Mouse (Mus musculus) kidney, embryonic 16.5 days (tissue): Measurements from ENCODE around the gene Cebpb. TPM values are rescaled to one million over a fixed set of nuclear protein-coding genes. Genes with fewer than 3 reads are reported as not detected.
A peak's percentile ranks its signal among the peaks of the same experiment; 100 is the strongest.

Source experiments
- ATAC-seq: fragments of 200-750 bp; cut with Nextera tagmentation; 2 replicates; pipeline ENCODE4 v1.8.0; 2017; ENCODE audit warnings: moderate TSS enrichment; ENCODE audit not compliant: low FRiP score, low TSS enrichment
- H3K27ac ChIP-seq: fragments of 300-500 bp; sonication (generic); 2 replicates; pipeline ENCODE4 v1.5.1; 2014; ENCODE audit warnings: low read length
- H3K27me3 ChIP-seq: fragments of 300-500 bp; sonication (generic); 2 replicates; pipeline ENCODE4 v1.6.1; 2014; ENCODE audit warnings: low read length, control low read depth, mixed read lengths; ENCODE audit not compliant: insufficient read depth
- H3K36me3 ChIP-seq: fragments of 300-500 bp; sonication (generic); 2 replicates; pipeline ENCODE4 v1.6.1; 2014; ENCODE audit warnings: low read length, control low read depth, mixed read lengths; ENCODE audit not compliant: insufficient read depth
- H3K4me1 ChIP-seq: fragments of 300-500 bp; sonication (generic); 2 replicates; pipeline ENCODE4 v1.6.1; 2014; ENCODE audit warnings: low read length, control low read depth, mixed read lengths; ENCODE audit not compliant: insufficient read depth
- H3K4me2 ChIP-seq: fragments of 300-500 bp; sonication (generic); replicated peaks from 2 replicates; pipeline ENCODE4 v1.6.1; 2014; ENCODE audit warnings: low read depth, low read length
- H3K4me3 ChIP-seq: fragments of 300-500 bp; sonication (generic); 2 replicates; pipeline ENCODE4 v1.5.1; 2014; ENCODE audit warnings: mild to moderate bottlenecking, low read length
- H3K9ac ChIP-seq: fragments of 300-500 bp; sonication (generic); replicated peaks from 2 replicates; pipeline ENCODE4 v1.6.1; 2014; ENCODE audit warnings: low read length
- H3K9me3 ChIP-seq: fragments of 300-500 bp; sonication (generic); 2 replicates; pipeline ENCODE4 v1.6.1; 2016; ENCODE audit warnings: low read length, control low read depth
- WGBS: fragments of 180-500 bp; shearing (Covaris S2); extraction: QIAGEN DNeasy Blood & Tissue Kit; methylation state at CpG from one replicate; pipeline ENCODE4 v1.1.7; 2014; 5-methylcytosine and 5-hydroxymethylcytosine counted together
- polyA plus RNA-seq: library from polyadenylated mRNA; unstranded; fragments of >200 nt; fragmentation: Nextera tagmentation; extraction: Ambion mirVana; gene quantifications from 2 replicates; pipeline ENCODE4 v1.2.1, GENCODE M21; 2015

The Cebpb gene
- polyA plus RNA-seq, 1 experiment from 2014 or later = 0.34 TPM

DNA sequence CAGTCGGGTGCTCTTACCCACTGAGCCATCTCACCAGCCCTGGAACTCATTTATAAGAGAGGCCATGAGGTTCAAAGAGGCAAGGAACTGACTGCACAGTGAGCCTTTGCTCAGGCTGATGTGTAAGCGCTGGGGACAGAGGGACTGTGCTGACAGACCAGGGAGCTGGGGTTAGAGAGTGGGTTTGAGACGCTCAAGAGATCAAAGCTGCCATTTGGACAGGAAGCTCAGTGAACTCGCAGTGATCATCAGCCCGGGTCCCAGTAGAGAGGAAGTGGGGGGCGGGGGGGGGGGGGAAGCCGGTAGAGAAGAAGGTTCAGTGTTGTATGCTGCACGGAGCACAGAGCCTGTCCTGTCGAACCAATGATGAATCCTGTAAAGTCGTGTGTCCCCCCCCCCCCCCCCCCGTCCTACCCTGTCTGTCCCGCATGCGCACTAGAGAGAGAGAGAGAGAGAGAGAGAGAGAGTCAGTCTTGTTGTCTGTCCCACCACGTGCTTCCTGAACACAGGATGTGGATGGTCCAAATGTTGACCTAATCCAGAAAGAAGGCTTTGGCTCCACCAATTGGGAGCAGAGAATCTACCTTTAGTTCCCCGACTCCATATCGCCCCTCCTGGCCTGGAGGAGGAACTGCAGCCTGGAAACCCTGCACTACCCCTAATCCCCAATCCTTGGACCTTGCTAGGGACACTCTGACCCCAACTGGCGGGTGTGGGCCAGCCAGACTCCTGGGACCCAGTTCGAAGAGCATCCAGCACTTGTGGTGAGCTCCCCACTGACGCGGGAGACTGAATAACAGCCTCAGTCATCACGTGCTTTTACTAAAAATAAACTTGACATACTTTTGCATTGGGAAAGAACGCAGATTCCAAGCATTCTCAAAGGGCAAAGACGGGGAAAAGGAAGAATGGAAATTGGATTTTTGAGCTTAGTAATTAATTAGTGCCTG is 24.4 kb downstream of the Cebpb start:
- Histone ChIP-seq H3K9me3 (no peaks in the 10 kb centered on the region), H3K27ac (peak overlapping the region; percentile 58), H3K4me3 (no peak overlapping the region), H3K9ac (no peak overlapping the region), H3K36me3 (no peaks in the 10 kb centered on the region), H3K27me3 (no peaks in the 10 kb centered on the region), H3K4me1 (peaks cover 24% of the 10 kb centered on the region), H3K4me2 (no peak overlapping the region)
- WGBS = 47% methylated on average over 19 of the region's 23 CpGs
- peak; percentile 77 for ATAC-seq

- Histone ChIP-seq H3K27me3 (no peaks in the 10 kb centered on the region), H3K27ac (no peak overlapping the region), H3K36me3 (no peaks in the 10 kb centered on the region), H3K4me1 (peaks cover 19% of the 10 kb centered on the region), H3K9ac (no peak overlapping the region), H3K9me3 (no peaks in the 10 kb centered on the region), H3K4me2 (no peak overlapping the region), H3K4me3 (no peak overlapping the region)
- WGBS = 87% methylated on average over 6 of the region's 6 CpGs
- no peak for ATAC-seq
Measured at GRCm38 (mm10) chr2:167714298-167714697, 25.6 kb downstream of the Cebpb start.

GRCm38 (mm10) chr2:167715008-167715407 is 26.3 kb downstream of the Cebpb start:
- H3K9me3 ChIP-seq = no peaks in the 10 kb centered on the region
- WGBS = 65% methylated on average over 6 of the region's 6 CpGs
- H3K4me3 ChIP-seq = no peak overlapping the region
- 0 out of 2 replicates have a peak overlapping the region, but pooled peaks have one; percentile 8 for H3K9ac ChIP-seq
- H3K4me1 ChIP-seq = peaks cover 18% of the 10 kb centered on the region
- H3K27me3 ChIP-seq = no peaks in the 10 kb centered on the region
- no peak for ATAC-seq
- H3K27ac ChIP-seq = no peak overlapping the region
- no peak overlapping the region for H3K4me2 ChIP-seq
- no peaks in the 10 kb centered on the region for H3K36me3 ChIP-seq

DNA sequence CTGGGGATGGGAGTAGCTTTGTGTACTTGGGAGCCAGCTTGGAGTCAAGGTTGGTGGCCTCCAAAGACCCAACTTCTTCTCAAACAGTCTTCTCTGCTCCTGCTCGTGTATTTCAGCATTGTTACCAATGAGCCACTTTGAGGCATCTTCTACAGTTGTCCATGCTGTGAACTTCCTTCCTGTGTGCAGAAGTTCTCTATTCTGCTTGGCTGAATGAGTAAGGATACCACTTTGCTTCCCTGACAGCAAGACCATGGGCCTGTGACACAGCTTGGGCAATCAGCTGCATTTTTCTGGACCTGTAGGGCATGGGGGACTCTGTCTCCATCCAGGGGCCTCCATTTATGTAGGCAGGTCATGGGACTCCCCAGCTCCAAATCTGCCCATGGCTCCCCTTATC is 28.5 kb downstream of the Cebpb start:
- H3K27ac ChIP-seq = no peak overlapping the region
- H3K9me3 ChIP-seq = no peaks in the 10 kb centered on the region
- H3K27me3 ChIP-seq = no peaks in the 10 kb centered on the region
- H3K4me2 ChIP-seq = no peak overlapping the region
- peaks cover 22% of the 10 kb centered on the region for H3K4me1 ChIP-seq
- no peak overlapping the region for H3K9ac ChIP-seq
- H3K36me3 ChIP-seq = no peaks in the 10 kb centered on the region
- WGBS = 59% methylated on average over 1 of the region's 1 CpGs
- ATAC-seq = no peak
- no peak overlapping the region for H3K4me3 ChIP-seq

- Histone ChIP-seq H3K9ac (no peak overlapping the region), H3K4me3 (no peak overlapping the region), H3K9me3 (no peaks in the 10 kb centered on the region), H3K4me2 (no peak overlapping the region), H3K27me3 (no peaks in the 10 kb centered on the region), H3K36me3 (no peaks in the 10 kb centered on the region), H3K4me1 (peaks cover 11% of the 10 kb centered on the region; the same call in 1 of the 2 replicates), H3K27ac (no peak overlapping the region)
- 87% methylated on average over 4 of the region's 4 CpGs for WGBS
- ATAC-seq = no peak
Measured at GRCm38 (mm10) chr2:167719520-167719919, 30.8 kb downstream of the Cebpb start.

GRCm38 (mm10) chr2:167721159-167721882 is 32.6 kb downstream of the Cebpb start:
- Histone ChIP-seq H3K36me3 (no peaks in the 10 kb centered on the region), H3K9me3 (no peaks in the 10 kb centered on the region), H3K9ac (no peak overlapping the region), H3K27ac (peak overlapping the region; percentile 22; the same call in 1 of the 2 replicates), H3K4me2 (no peak overlapping the region), H3K4me1 (peaks cover 8% of the 10 kb centered on the region; the same call in 1 of the 2 replicates), H3K27me3 (no peaks in the 10 kb centered on the region), H3K4me3 (no peak overlapping the region)
- no peak for ATAC-seq
- 72% methylated on average over 11 of the region's 11 CpGs for WGBS

DNA sequence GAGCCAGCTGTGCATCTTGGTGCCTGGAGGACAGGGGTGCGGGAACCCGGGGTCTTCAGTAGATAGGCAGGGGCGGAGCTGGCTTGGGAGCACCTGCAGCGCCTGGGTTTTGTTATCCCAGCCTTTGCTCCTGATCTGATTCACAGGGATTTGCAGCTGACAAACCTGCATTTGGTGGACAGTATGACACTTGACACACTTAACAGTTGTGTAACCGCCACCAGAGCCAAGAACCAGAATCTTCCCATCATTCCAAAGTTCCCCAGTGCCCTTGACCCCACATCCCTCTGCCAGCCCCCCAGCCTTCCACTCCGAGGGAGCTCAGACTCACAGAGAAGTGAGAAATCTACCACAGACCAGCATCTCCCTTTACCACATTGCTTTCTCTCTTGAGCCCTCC is 33.8 kb downstream of the Cebpb start:
- Histone ChIP-seq H3K27ac (no peak overlapping the region), H3K27me3 (no peaks in the 10 kb centered on the region), H3K4me2 (no peak overlapping the region), H3K9me3 (no peaks in the 10 kb centered on the region), H3K4me3 (no peak overlapping the region), H3K4me1 (peaks cover 17% of the 10 kb centered on the region), H3K36me3 (no peaks in the 10 kb centered on the region), H3K9ac (no peak overlapping the region)
- WGBS = 70% methylated on average over 6 of the region's 6 CpGs
- no peak for ATAC-seq

DNA sequence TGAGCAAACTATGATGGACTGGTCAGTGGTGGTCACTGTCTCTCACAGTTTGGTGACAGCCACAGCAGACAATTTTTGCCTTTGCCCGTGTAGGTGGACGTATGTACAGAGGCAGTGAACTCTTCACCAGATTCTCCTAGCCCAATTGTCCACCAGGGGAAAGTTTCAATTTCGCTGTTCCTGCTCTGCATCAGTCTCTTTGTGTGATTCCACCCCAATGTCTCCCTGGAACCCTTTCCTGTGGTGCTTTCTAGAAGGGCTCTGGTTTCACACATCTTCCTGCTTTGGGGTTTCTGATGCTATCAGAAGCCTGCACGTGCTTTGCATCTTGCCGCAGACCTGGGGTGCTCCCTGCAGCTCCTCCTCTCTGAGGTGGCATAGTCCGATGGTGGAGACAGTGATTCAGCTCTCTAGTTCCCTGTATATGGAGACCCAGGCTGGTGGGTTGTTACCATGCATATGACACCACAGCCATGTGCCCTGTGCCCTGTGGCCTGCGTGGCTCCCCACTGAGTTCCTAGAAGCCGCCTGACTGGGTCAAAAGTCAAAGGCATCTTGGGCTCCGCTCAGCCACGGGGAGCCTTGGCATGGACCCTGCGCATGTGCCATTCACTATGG is 35.0 kb downstream of the Cebpb start:
- ATAC-seq = no peak
- 75% methylated on average over 11 of the region's 11 CpGs for WGBS
- Histone ChIP-seq H3K9ac (no peak overlapping the region), H3K9me3 (no peaks in the 10 kb centered on the region), H3K36me3 (no peaks in the 10 kb centered on the region), H3K4me2 (no peak overlapping the region), H3K27me3 (no peaks in the 10 kb centered on the region), H3K4me3 (no peak overlapping the region), H3K4me1 (peaks cover 17% of the 10 kb centered on the region), H3K27ac (no peak overlapping the region)

- Histone ChIP-seq H3K27me3 (no peaks in the 10 kb centered on the region), H3K9me3 (no peaks in the 10 kb centered on the region), H3K36me3 (no peaks in the 10 kb centered on the region), H3K27ac (no peak overlapping the region), H3K9ac (no peak overlapping the region), H3K4me1 (peaks cover 18% of the 10 kb centered on the region), H3K4me2 (no peak overlapping the region), H3K4me3 (no peak overlapping the region)
- 89% methylated on average over 10 of the region's 10 CpGs for WGBS
- no peak for ATAC-seq
Measured at GRCm38 (mm10) chr2:167725879-167726278, 37.2 kb downstream of the Cebpb start.
